28 mouse cellular contexts compared by ENCODE assay signal in the genomic region with DNA sequence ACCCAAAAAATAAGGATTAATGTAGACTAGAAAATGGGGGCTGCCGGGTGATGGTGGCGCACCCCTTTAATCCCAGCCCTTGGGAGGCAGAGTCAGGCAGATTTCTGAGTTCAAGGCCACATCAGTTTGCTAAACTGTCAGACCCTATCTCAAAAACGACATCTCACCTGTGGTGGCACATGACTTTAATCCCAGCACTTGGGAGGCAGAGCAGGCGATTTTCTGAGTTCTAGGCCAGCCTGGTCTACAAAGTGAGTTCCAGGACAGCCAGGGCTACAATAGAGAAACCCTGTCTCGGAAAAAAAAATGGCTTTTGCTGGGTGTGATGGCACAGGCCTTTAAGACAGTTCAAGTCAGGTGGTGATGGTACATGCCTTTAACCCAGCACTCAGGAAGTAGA.
"Had no signal": no experiment of that assay in that cellular context is flagged by ENCODE, and none has a peak within 500 bp of the region (broad histone marks: within the 10 kb centered on the region; RNA-seq: fewer than 3 reads in every experiment).

No protein-coding gene starts in this region.

- DNase-seq: cerebellum, adult 18-20 months; cerebellum, adult 2 months; cerebellum, adult 8-10 months; cerebellum, adult 9-10 months; cerebellum, adult 9-11 months; cerebellum, postnatal 10 days; cerebellum, postnatal 14 days; cerebellum, postnatal 25 days; cerebellum, postnatal 36 days; embryo, embryonic 11 days; forebrain, postnatal 0 days; gastrocnemius, postnatal 10 days; gastrocnemius, postnatal 14 days; gastrocnemius, postnatal 25 days; gastrocnemius, postnatal 36 days; heart, adult 18-20 months; heart, adult 2 months had no signal

- H3K9ac ChIP-seq: embryonic facial prominence, embryonic 12.5 days; embryonic facial prominence, embryonic 13.5 days; embryonic facial prominence, embryonic 15.5 days; forebrain, embryonic 13.5 days; forebrain, embryonic 15.5 days; forebrain, postnatal 0 days had no signal

- H3K4me2 ChIP-seq: embryonic facial prominence, embryonic 12.5 days; embryonic facial prominence, embryonic 13.5 days; embryonic facial prominence, embryonic 15.5 days; forebrain, embryonic 12.5 days; forebrain, embryonic 13.5 days; forebrain, embryonic 15.5 days had no signal

- H3K9me3 ChIP-seq: embryonic facial prominence, embryonic 10.5 days; embryonic facial prominence, embryonic 12.5 days; embryonic facial prominence, embryonic 13.5 days; embryonic facial prominence, embryonic 15.5 days; forebrain, embryonic 10.5 days; forebrain, embryonic 12.5 days; forebrain, embryonic 13.5 days; forebrain, embryonic 15.5 days had no signal

- H3K36me3 ChIP-seq: embryonic facial prominence, embryonic 12.5 days; embryonic facial prominence, embryonic 13.5 days; embryonic facial prominence, embryonic 15.5 days; forebrain, embryonic 12.5 days; forebrain, embryonic 15.5 days had no signal

- H3K27me3 ChIP-seq: embryonic facial prominence, embryonic 12.5 days; embryonic facial prominence, embryonic 13.5 days; embryonic facial prominence, embryonic 15.5 days; forebrain, embryonic 12.5 days; forebrain, embryonic 13.5 days; forebrain, embryonic 15.5 days had no signal

- ATAC-seq: forebrain, embryonic 13.5 days; forebrain, embryonic 14.5 days; forebrain, embryonic 15.5 days; forebrain, embryonic 16.5 days; forebrain, postnatal 0 days had no signal

- H3K27ac ChIP-seq: embryonic facial prominence, embryonic 10.5 days; embryonic facial prominence, embryonic 12.5 days; embryonic facial prominence, embryonic 13.5 days; forebrain, embryonic 10.5 days; forebrain, embryonic 12.5 days; forebrain, embryonic 13.5 days; forebrain, embryonic 15.5 days had no signal

- H3K4me3 ChIP-seq: embryonic facial prominence, embryonic 10.5 days; embryonic facial prominence, embryonic 12.5 days; embryonic facial prominence, embryonic 13.5 days; embryonic facial prominence, embryonic 15.5 days; erythroblast, embryonic 14.5 days; forebrain, embryonic 10.5 days; forebrain, embryonic 12.5 days; forebrain, embryonic 13.5 days; forebrain, embryonic 15.5 days; heart, adult 2 months had no signal
